Mouse (Mus musculus): Measurements from ENCODE around the gene Cyld. TPM values are rescaled to one million over a fixed set of nuclear protein-coding genes. Genes with fewer than 3 reads are reported as not detected.
A peak's percentile ranks its signal among the peaks of the same experiment; 100 is the strongest.

Gene Cyld
- polyA plus RNA-seq, 1 experiment from 2014 or later, result 15.7 TPM

DNA sequence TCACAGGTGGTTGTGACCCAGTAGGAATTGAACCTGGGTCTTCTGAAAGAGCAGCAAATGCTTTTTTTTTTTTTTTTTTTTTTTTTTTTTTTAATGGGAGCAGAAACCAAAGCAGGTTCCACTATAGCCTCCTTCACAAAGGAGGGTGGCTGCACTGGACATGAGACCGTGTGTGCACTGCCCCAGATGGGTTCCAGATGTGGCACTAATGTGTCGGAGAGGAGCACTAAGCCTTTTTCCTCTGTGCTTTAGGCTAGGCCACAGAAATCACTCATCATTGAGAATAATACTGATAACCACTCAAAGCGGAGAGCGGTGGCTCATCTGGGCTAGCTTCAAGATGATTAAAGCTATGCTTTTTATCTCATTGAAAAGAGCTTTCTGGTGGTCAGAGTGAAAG lies 3.5 kb upstream of the Cyld start:
- H3K27ac ChIP-seq (ENCODE audit: low read depth, low read length), result no peak overlapping the region
- H3K27me3 ChIP-seq (ENCODE audit: control insufficient read depth, insufficient read depth, low read length), result no peaks in the 10 kb centered on the region
- H3K9ac ChIP-seq (ENCODE audit: low read depth, low read length), result no peak overlapping the region
- H3K4me1 ChIP-seq (replicated peaks; ENCODE audit: control insufficient read depth, insufficient read depth, low read length), result no peaks in the 10 kb centered on the region
- no peak for DNase-seq (ENCODE audit: low spot score)
- no peak overlapping the region for H3K4me3 ChIP-seq (ENCODE audit: low read depth, low read length)
- H3K4me2 ChIP-seq (replicated peaks; ENCODE audit: low read depth, low read length), result no peak overlapping the region
- H3K9me3 ChIP-seq (ENCODE audit: control insufficient read depth, low read length), result no peaks in the 10 kb centered on the region
- ATAC-seq (ENCODE audit: low FRiP score), result no peak
- H3K36me3 ChIP-seq (ENCODE audit: control insufficient read depth, insufficient read depth, low read length), result no peaks in the 10 kb centered on the region
- 76% methylated on average over 4 of the region's 4 CpGs for WGBS

DNA sequence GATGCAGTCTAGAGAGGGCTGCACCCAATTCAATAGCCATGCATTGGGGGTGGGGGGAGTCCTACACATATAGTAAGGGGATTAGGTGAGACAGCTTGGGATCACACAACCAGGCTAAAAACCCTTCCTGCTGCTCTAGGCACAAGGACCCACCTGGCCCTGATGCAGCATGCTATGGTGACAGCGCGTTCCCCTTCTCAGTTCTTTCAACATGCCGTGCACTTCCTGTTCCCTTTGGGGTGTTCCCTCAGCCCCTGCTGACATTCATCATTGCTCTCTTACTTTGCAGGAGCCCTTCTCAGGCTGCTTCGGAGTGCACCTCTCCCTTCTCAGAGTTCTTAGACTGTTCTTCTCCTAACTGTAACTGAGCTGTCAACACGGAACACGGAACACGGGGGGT lies 2.5 kb upstream of the Cyld start:
- Histone ChIP-seq H3K27me3 (ENCODE audit: control insufficient read depth, insufficient read depth, low read length) (no peaks in the 10 kb centered on the region), H3K27ac (ENCODE audit: low read depth, low read length) (no peak overlapping the region), H3K36me3 (ENCODE audit: control insufficient read depth, insufficient read depth, low read length) (no peaks in the 10 kb centered on the region), H3K9ac (ENCODE audit: low read depth, low read length) (no peak overlapping the region), H3K9me3 (ENCODE audit: control insufficient read depth, low read length) (no peaks in the 10 kb centered on the region), H3K4me1 (replicated peaks; ENCODE audit: control insufficient read depth, insufficient read depth, low read length) (no peaks in the 10 kb centered on the region), H3K4me3 (ENCODE audit: low read depth, low read length) (no peak overlapping the region), H3K4me2 (replicated peaks; ENCODE audit: low read depth, low read length) (no peak overlapping the region)
- ATAC-seq (ENCODE audit: low FRiP score) (no peak), DNase-seq (ENCODE audit: low spot score) (no peak)
- 68% methylated on average over 7 of the region's 7 CpGs for WGBS

DNA sequence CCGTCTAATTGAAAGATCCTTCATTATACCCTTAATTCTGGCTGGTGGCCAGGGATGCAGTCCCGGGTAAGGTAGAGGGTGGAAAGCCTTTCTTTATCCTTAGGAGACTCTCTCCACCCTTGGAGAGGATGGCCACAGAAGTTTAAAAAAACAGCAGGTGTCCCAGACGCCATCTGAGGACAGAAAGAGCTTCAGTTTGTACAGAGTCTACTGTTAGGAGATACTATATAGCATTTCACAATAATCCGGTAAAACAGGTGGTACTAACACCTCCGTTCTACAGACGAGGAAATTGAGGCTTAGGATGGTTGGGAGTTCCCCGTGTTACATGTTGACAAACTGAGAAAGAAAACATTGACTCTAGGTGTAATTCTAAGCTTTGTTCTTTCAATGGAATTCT lies 600 bp upstream of the Cyld start:
- Histone ChIP-seq H3K9ac (ENCODE audit: low read depth, low read length) (no peak overlapping the region), H3K4me1 (replicated peaks; ENCODE audit: control insufficient read depth, insufficient read depth, low read length) (no peaks in the 10 kb centered on the region), H3K4me2 (replicated peaks; ENCODE audit: low read depth, low read length) (0 out of 2 replicates have a peak overlapping the region, but pooled peaks have one; percentile 29), H3K9me3 (ENCODE audit: control insufficient read depth, low read length) (no peaks in the 10 kb centered on the region), H3K4me3 (ENCODE audit: low read depth, low read length) (peak overlapping the region; percentile 64; the same call in 1 of the 2 replicates), H3K27me3 (ENCODE audit: control insufficient read depth, insufficient read depth, low read length) (no peaks in the 10 kb centered on the region), H3K36me3 (ENCODE audit: control insufficient read depth, insufficient read depth, low read length) (no peaks in the 10 kb centered on the region), H3K27ac (ENCODE audit: low read depth, low read length) (no peak overlapping the region)
- DNase-seq (ENCODE audit: low spot score) (no peak), ATAC-seq (ENCODE audit: low FRiP score) (peak; percentile 25; the same call in 1 of the 2 replicates)
- WGBS, result 28% methylated on average over 7 of the region's 7 CpGs

- Histone ChIP-seq H3K4me2 (replicated peaks; ENCODE audit: low read depth, low read length) (peak overlapping the region; percentile 84), H3K27ac (ENCODE audit: low read depth, low read length) (no peak overlapping the region), H3K9ac (ENCODE audit: low read depth, low read length) (peak overlapping the region; percentile 65), H3K4me3 (ENCODE audit: low read depth, low read length) (peak overlapping the region; percentile 64), H3K9me3 (ENCODE audit: control insufficient read depth, low read length) (no peaks in the 10 kb centered on the region), H3K36me3 (ENCODE audit: control insufficient read depth, insufficient read depth, low read length) (no peaks in the 10 kb centered on the region), H3K4me1 (replicated peaks; ENCODE audit: control insufficient read depth, insufficient read depth, low read length) (no peaks in the 10 kb centered on the region), H3K27me3 (ENCODE audit: control insufficient read depth, insufficient read depth, low read length) (no peaks in the 10 kb centered on the region)
- DNase-seq (ENCODE audit: low spot score) (no peak), ATAC-seq (ENCODE audit: low FRiP score) (no peak)
- 19% methylated on average over 4 of the region's 4 CpGs for WGBS
These were observed 809 bp downstream of the Cyld start for GRCm38 (mm10) chr8:88697642-88698031.

- Histone ChIP-seq H3K4me3 (ENCODE audit: low read depth, low read length) (peak overlapping the region; percentile 64), H3K4me1 (replicated peaks; ENCODE audit: control insufficient read depth, insufficient read depth, low read length) (no peaks in the 10 kb centered on the region), H3K9ac (ENCODE audit: low read depth, low read length) (no peak overlapping the region), H3K4me2 (replicated peaks; ENCODE audit: low read depth, low read length) (peak overlapping the region; percentile 84), H3K27me3 (ENCODE audit: control insufficient read depth, insufficient read depth, low read length) (no peaks in the 10 kb centered on the region), H3K36me3 (ENCODE audit: control insufficient read depth, insufficient read depth, low read length) (no peaks in the 10 kb centered on the region), H3K9me3 (ENCODE audit: control insufficient read depth, low read length) (no peaks in the 10 kb centered on the region), H3K27ac (ENCODE audit: low read depth, low read length) (no peak overlapping the region)
- no peak for ATAC-seq (ENCODE audit: low FRiP score)
- no peak for DNase-seq (ENCODE audit: low spot score)
- 47% methylated on average over 2 of the region's 2 CpGs for WGBS
These were observed 1.2 kb downstream of the Cyld start for GRCm38 (mm10) chr8:88698048-88698447.

- no peak for ATAC-seq (ENCODE audit: low FRiP score)
- WGBS, result 45% methylated on average over 2 of the region's 2 CpGs
- H3K36me3 ChIP-seq (ENCODE audit: control insufficient read depth, insufficient read depth, low read length), result no peaks in the 10 kb centered on the region
These were observed 4.8 kb downstream of the Cyld start for GRCm38 (mm10) chr8:88701611-88702010.

GRCm38 (mm10) chr8:88702816-88703215 lies 6.0 kb downstream of the Cyld start:
- H3K27ac ChIP-seq (ENCODE audit: low read depth, low read length), result no peak overlapping the region
- H3K27me3 ChIP-seq (ENCODE audit: control insufficient read depth, insufficient read depth, low read length), result no peaks in the 10 kb centered on the region
- DNase-seq (ENCODE audit: low spot score), result no peak
- H3K4me2 ChIP-seq (replicated peaks; ENCODE audit: low read depth, low read length), result no peak overlapping the region
- H3K36me3 ChIP-seq (ENCODE audit: control insufficient read depth, insufficient read depth, low read length), result no peaks in the 10 kb centered on the region
- no peak overlapping the region for H3K4me3 ChIP-seq (ENCODE audit: low read depth, low read length)
- WGBS, result 90% methylated on average over 3 of the region's 3 CpGs
- no peaks in the 10 kb centered on the region for H3K4me1 ChIP-seq (replicated peaks; ENCODE audit: control insufficient read depth, insufficient read depth, low read length)
- no peak overlapping the region for H3K9ac ChIP-seq (ENCODE audit: low read depth, low read length)
- no peaks in the 10 kb centered on the region for H3K9me3 ChIP-seq (ENCODE audit: control insufficient read depth, low read length)
- ATAC-seq (ENCODE audit: low FRiP score), result no peak

More at GRCm38 (mm10) chr8:88701611-88702010, 4.8 kb downstream of the Cyld start:
- H3K4me3 ChIP-seq (ENCODE audit: low read depth, low read length), result no peak overlapping the region
- H3K27ac ChIP-seq (ENCODE audit: low read depth, low read length), result no peak overlapping the region
- H3K27me3 ChIP-seq (ENCODE audit: control insufficient read depth, insufficient read depth, low read length), result no peaks in the 10 kb centered on the region
- H3K4me2 ChIP-seq (replicated peaks; ENCODE audit: low read depth, low read length), result no peak overlapping the region
- no peak overlapping the region for H3K9ac ChIP-seq (ENCODE audit: low read depth, low read length)
- no peaks in the 10 kb centered on the region for H3K4me1 ChIP-seq (replicated peaks; ENCODE audit: control insufficient read depth, insufficient read depth, low read length)
- no peaks in the 10 kb centered on the region for H3K9me3 ChIP-seq (ENCODE audit: control insufficient read depth, low read length)
- DNase-seq (ENCODE audit: low spot score), result no peak

GRCm38 (mm10) chr8:88723256-88723963 lies 26.6 kb downstream of the Cyld start:
- no peak overlapping the region for H3K4me2 ChIP-seq (replicated peaks; ENCODE audit: low read depth, low read length)
- no peak for DNase-seq (ENCODE audit: low spot score)
- no peaks in the 10 kb centered on the region for H3K9me3 ChIP-seq (ENCODE audit: control insufficient read depth, low read length)
- no peaks in the 10 kb centered on the region for H3K36me3 ChIP-seq (ENCODE audit: control insufficient read depth, insufficient read depth, low read length)
- WGBS, result 98% methylated on average over 2 of the region's 2 CpGs
- no peak for ATAC-seq (ENCODE audit: low FRiP score)
- H3K9ac ChIP-seq (ENCODE audit: low read depth, low read length), result no peak overlapping the region
- no peak overlapping the region for H3K4me3 ChIP-seq (ENCODE audit: low read depth, low read length)
- no peaks in the 10 kb centered on the region for H3K4me1 ChIP-seq (replicated peaks; ENCODE audit: control insufficient read depth, insufficient read depth, low read length)
- H3K27me3 ChIP-seq (ENCODE audit: control insufficient read depth, insufficient read depth, low read length), result no peaks in the 10 kb centered on the region
- H3K27ac ChIP-seq (ENCODE audit: low read depth, low read length), result no peak overlapping the region

- Histone ChIP-seq H3K27me3 (ENCODE audit: control insufficient read depth, insufficient read depth, low read length) (no peaks in the 10 kb centered on the region), H3K9me3 (ENCODE audit: control insufficient read depth, low read length) (no peaks in the 10 kb centered on the region), H3K9ac (ENCODE audit: low read depth, low read length) (no peak overlapping the region), H3K4me1 (replicated peaks; ENCODE audit: control insufficient read depth, insufficient read depth, low read length) (no peaks in the 10 kb centered on the region), H3K27ac (ENCODE audit: low read depth, low read length) (no peak overlapping the region), H3K4me3 (ENCODE audit: low read depth, low read length) (no peak overlapping the region), H3K4me2 (replicated peaks; ENCODE audit: low read depth, low read length) (no peak overlapping the region), H3K36me3 (ENCODE audit: control insufficient read depth, insufficient read depth, low read length) (no peaks in the 10 kb centered on the region)
- peak; percentile 93 for DNase-seq (ENCODE audit: low spot score)
- 3% methylated on average over 14 of the region's 14 CpGs for WGBS
- ATAC-seq (ENCODE audit: low FRiP score), result peak; percentile 58
These were observed 58.5 kb downstream of the Cyld start for GRCm38 (mm10) chr8:88755175-88755791.

All from hindbrain, embryonic 11.5 days (tissue).